Mouse (Mus musculus) CD4-positive naive resting alpha-beta T cell, adult 57 days (primary cell): ENCODE measurements around the gene Mpl. TPM values are rescaled to one million over a fixed set of nuclear protein-coding genes. Genes with fewer than 3 reads are reported as not detected.

Experiments used
- total RNA-seq: library from RNA; stranded (reverse); gene quantifications from one replicate; pipeline ENCODE4 v1.2.4, GENCODE M21; 2023

Gene Mpl
- 0.33 TPM for total RNA-seq

DNA sequence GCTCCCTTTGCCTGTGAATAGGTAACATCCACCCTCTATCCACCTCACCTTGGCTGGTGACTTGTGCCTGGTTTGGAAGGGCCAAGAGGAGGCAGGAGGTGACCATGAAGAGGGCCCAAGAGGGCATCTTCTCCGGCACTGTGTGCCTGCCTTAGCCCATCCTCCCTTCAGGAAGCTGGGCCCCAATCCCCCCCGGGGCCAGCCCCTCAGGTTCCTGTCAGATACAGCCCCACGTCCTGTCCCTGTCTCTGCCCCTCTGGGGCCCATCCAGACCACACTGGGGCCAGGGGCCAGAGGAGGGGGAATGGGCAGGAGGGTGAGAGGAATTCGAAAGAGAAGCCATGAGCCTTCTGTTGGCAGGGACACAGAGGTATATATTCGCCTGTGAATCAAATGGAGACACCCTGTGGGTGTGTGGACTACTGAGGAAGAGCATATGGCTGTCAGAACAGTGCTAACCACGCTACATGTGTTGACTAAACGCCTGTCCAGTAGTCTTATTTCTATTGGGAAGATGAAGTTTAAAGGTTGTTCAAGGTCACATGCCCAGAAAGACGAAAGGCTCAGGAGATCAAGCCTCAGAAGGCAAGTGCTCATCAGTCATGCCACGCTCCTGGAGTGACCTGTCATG lies at the start of gene Mpl:
Gene Mpl (minus strand): TSS at position 169 of the 631 bp plus-strand sequence.

GRCm38 (mm10) chr4:118489717-118490132 lies 32.4 kb upstream of the Mpl start, which contains the start of gene Tie1:
Tie1 (minus strand) TSS chr4:118490061.

GRCm38 (mm10) chr4:118436820-118437603 lies 20.3 kb downstream of the Mpl start, which contains the start of gene Cdc20:
Cdc20 (minus strand) TSS chr4:118437352.

GRCm38 (mm10) chr4:118427768-118428451 lies 29.4 kb downstream of the Mpl start, which contains the start of gene Elovl1:
Elovl1 (plus strand) TSS chr4:118428093.

DNA sequence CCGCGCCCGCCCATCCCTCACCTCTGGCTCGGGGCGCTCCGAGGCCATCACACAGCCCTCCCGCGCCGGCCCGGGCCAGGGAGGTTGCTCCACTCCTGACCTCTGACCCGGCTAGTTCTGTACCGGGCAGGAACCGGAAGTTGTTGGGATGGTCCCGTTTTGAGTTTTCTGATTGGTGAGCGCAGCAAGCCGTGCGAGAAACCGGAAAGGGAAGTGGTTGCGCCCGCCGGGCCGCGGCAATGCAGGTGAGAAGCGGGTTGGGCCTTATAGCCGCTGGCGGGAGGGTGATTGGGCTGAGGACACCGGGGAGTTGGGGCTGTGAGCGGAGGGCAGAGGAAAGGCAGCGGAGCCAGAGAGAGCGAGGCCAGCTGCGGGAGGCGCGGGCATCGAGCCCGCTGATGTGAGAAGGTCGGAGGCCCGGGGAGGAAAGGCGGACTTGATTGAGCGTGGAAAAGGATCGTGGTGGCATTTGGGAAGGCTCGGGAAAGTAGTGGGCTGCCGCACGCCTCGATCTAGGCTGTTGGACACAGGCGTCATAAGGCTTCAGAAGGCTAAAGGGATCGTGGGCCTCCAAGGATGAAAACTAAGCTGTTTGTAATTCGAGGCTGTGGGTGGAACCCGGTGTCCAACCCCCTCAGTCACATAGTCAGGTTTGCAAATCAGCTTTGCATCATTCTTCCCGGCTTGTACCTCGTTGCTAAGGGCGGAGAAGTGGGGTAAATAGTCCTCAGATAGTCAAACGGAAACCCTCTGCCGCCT lies 48.0 kb downstream of the Mpl start, which contains the start of the genes Szt2 and Med8:
Gene Szt2 (minus strand): TSS at position 132 of the 759 bp plus-strand sequence.
Gene Med8 (plus strand): TSS at position 196 of the 759 bp plus-strand sequence.

Other genes starting within 250 kb of the Mpl start
- 2.6 TPM for gene Ptprf, start 166.1 kb downstream of the Mpl start, total RNA-seq
- 71.8 TPM for gene Szt2, start 48.2 kb downstream of the Mpl start, total RNA-seq
- gene Med8, start 48.2 kb downstream of the Mpl start, total RNA-seq = 73.3 TPM
- gene Elovl1, start 29.4 kb downstream of the Mpl start, total RNA-seq = 40.2 TPM
- gene Cdc20, start 20.2 kb downstream of the Mpl start, total RNA-seq = 2.9 TPM
- 0.68 TPM for gene Tie1, start 32.5 kb upstream of the Mpl start, total RNA-seq
- not detected for gene 2610528J11Rik, start 69.5 kb upstream of the Mpl start, total RNA-seq
- gene Tmem125, start 86.5 kb upstream of the Mpl start, total RNA-seq = not detected
- gene Cfap57, start 163.3 kb upstream of the Mpl start, total RNA-seq = not detected
- 66.0 TPM for gene Ebna1bp2, start 163.3 kb upstream of the Mpl start, total RNA-seq
- gene Olfr62, start 201.4 kb upstream of the Mpl start, total RNA-seq = not detected
- gene Olfr1342, start 235.2 kb upstream of the Mpl start, total RNA-seq = not detected
- not detected for gene Olfr1341, start 246.0 kb upstream of the Mpl start, total RNA-seq